Mouse (Mus musculus): ENCODE results near the gene Tmem179b. TPM values are rescaled to one million over a fixed set of nuclear protein-coding genes. Genes with fewer than 3 reads are reported as not detected.
"Not testable (repeated sequence)": the region's sequence is repeated elsewhere in the genome, so short reads cannot be mapped to it uniquely, and the experiment has no call there.

Gene Tmem179b
- polyA plus RNA-seq, 1 experiment: 34.8 TPM

GRCm38 (mm10) chr19:8728335-8729099 lies 45.8 kb downstream of the Tmem179b start:
- not testable (repeated sequence) for H3K4me3 ChIP-seq (ENCODE audit: insufficient read depth, low read depth, low read length); H3K27ac ChIP-seq (replicated peaks; ENCODE audit: low read depth, low read length); H3K4me1 ChIP-seq (ENCODE audit: control insufficient read depth, insufficient read depth, insufficient read length, low read length)

- Histone ChIP-seq H3K27ac (replicated peaks; ENCODE audit: low read depth, low read length) (no peak overlapping the region), H3K4me3 (ENCODE audit: insufficient read depth, low read depth, low read length) (no peak overlapping the region), H3K4me1 (ENCODE audit: control insufficient read depth, insufficient read depth, insufficient read length, low read length) (no peaks in the 10 kb centered on the region)
Measured at GRCm38 (mm10) chr19:8727495-8728114, 46.7 kb downstream of the Tmem179b start.

- no peaks in the 10 kb centered on the region for H3K4me1 ChIP-seq (ENCODE audit: control insufficient read depth, insufficient read depth, insufficient read length, low read length)
- H3K4me3 ChIP-seq (ENCODE audit: insufficient read depth, low read depth, low read length): no peak overlapping the region
- H3K27ac ChIP-seq (replicated peaks; ENCODE audit: low read depth, low read length): no peak overlapping the region
Measured at GRCm38 (mm10) chr19:8726609-8727390, 47.5 kb downstream of the Tmem179b start.

DNA sequence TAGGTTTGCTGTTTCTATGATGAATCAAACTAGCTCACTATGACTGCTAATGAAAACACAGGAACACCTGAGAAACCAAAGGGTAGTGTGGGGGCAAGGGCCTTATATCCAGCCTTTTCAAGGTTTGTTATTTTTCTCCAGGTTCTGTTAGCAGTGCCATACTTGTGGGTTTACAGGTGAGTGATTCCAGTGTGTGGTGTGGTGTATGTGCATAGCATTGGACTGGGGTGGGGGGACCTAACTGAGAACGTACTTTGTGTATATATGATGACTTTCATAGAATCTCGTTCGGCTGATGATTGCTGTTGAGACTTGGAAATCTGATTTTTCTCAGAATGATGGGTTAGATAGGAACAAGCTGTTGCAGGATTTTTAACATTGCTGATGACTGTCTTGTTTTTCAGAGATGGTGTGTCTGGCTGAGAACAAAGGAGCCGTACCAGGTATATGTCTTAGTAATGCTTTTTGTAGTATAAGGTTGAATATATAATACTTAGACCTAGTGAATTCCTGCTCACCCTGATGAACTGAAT lies 49.1 kb downstream of the Tmem179b start:
- Histone ChIP-seq H3K27ac (replicated peaks; ENCODE audit: low read depth, low read length) (no peak overlapping the region), H3K4me3 (ENCODE audit: insufficient read depth, low read depth, low read length) (no peak overlapping the region), H3K4me1 (ENCODE audit: control insufficient read depth, insufficient read depth, insufficient read length, low read length) (no peaks in the 10 kb centered on the region)

GRCm38 (mm10) chr19:8724392-8724791 lies 49.9 kb downstream of the Tmem179b start:
- Histone ChIP-seq H3K27ac (replicated peaks; ENCODE audit: low read depth, low read length) (no peak overlapping the region), H3K4me3 (ENCODE audit: insufficient read depth, low read depth, low read length) (peak overlapping the region; percentile 23), H3K4me1 (ENCODE audit: control insufficient read depth, insufficient read depth, insufficient read length, low read length) (no peaks in the 10 kb centered on the region)

GRCm38 (mm10) chr19:8723574-8724346 lies 50.5 kb downstream of the Tmem179b start:
- peak overlapping the region; percentile 74 for H3K4me3 ChIP-seq (ENCODE audit: insufficient read depth, low read depth, low read length)
- H3K4me1 ChIP-seq (ENCODE audit: control insufficient read depth, insufficient read depth, insufficient read length, low read length): no peaks in the 10 kb centered on the region
- H3K27ac ChIP-seq (replicated peaks; ENCODE audit: low read depth, low read length): peak overlapping the region; percentile 70

DNA sequence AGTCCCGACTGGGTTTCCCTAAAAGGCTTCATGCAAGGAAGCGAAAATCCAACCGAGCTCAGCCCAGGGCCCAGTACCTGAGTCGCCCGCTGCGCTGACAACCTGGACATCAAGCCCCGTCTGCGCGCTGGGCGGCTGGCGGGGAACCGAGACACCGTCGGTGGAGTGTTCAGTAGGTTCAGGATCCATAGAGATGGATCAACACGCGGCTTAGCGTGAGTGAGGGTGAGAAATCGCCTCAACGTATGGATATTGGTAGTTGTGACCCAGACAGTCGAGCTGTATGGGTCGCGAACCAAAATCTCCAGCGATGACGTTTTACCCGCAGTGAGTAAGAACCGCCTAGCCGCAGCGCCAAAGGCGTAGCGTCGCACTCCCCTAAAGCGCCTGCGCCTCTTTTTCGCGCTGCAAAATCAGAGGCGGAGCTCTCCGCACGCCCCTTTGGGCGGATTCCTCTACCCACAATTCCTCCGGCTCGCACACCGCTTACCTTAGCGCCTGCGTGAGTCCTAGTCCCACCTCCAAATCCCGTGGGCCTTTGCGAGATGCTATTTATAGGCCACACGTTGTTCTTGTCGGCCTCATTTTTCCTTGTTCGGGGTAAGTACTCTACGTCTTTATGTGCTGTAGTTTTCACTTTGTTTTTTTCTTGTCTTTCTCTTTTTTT lies 51.2 kb downstream of the Tmem179b start, which contains the start of gene Slc3a2:
Gene Slc3a2, minus strand, starts transcription at position 463 of the 667 bp plus-strand sequence.
- Histone ChIP-seq H3K4me3 (ENCODE audit: insufficient read depth, low read depth, low read length) (peak within 1 kb of the TSS; percentile 74), H3K4me1 (ENCODE audit: control insufficient read depth, insufficient read depth, insufficient read length, low read length) (no peaks in the 10 kb centered on the region), H3K27ac (replicated peaks; ENCODE audit: low read depth, low read length) (peak within 1 kb of the TSS; percentile 79)

DNA sequence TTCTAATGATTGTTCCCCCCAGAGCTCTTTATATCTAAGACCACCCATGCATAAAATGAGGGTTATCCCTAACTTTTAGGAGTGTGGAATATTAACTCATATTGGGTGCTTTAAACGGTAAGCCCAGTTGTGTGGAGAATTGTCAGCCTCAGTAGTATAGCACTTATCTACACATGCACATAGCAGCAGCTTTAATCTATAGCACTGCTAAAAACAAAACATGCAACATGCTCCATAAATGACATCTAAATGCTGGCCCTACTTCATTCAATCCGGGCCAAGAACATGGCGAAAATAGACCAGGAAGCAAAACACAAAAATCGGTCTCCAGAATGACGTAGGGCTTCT lies 51.7 kb downstream of the Tmem179b start:
- Histone ChIP-seq H3K4me3 (ENCODE audit: insufficient read depth, low read depth, low read length) (peak overlapping the region; percentile 64), H3K27ac (replicated peaks; ENCODE audit: low read depth, low read length) (peak overlapping the region; percentile 79), H3K4me1 (ENCODE audit: control insufficient read depth, insufficient read depth, insufficient read length, low read length) (no peaks in the 10 kb centered on the region)

Other genes starting within 250 kb of the Tmem179b start
- not detected in 2 replicates for gene Slc22a8, start 183.2 kb downstream of the Tmem179b start, polyA plus RNA-seq (2012; ENCODE audit: insufficient read depth, insufficient read length, missing spikeins)
- gene Slc22a6, start 156.4 kb downstream of the Tmem179b start, polyA plus RNA-seq (2012; ENCODE audit: insufficient read depth, insufficient read length, missing spikeins): not detected in 2 replicates
- gene Chrm1, start 110.7 kb downstream of the Tmem179b start, polyA plus RNA-seq (2012; ENCODE audit: insufficient read depth, insufficient read length, missing spikeins): not detected in 2 replicates
- 32.8 and 41.0 TPM in 2 replicates for gene Slc3a2, start 51.1 kb downstream of the Tmem179b start, polyA plus RNA-seq (2012; ENCODE audit: insufficient read depth, insufficient read length, missing spikeins)
- gene Wdr74, start 38.6 kb downstream of the Tmem179b start, polyA plus RNA-seq (2012; ENCODE audit: insufficient read depth, insufficient read length, missing spikeins): 28.2 and 31.8 TPM in 2 replicates
- not detected in 2 replicates for gene 1700092M07Rik, start 33.7 kb downstream of the Tmem179b start, polyA plus RNA-seq (2012; ENCODE audit: insufficient read depth, insufficient read length, missing spikeins)
- 30.7 and 43.6 TPM in 2 replicates for gene Stx5a, start 33.1 kb downstream of the Tmem179b start, polyA plus RNA-seq (2012; ENCODE audit: insufficient read depth, insufficient read length, missing spikeins)
- 51.6 and 58.1 TPM in 2 replicates for gene Nxf1, start 17.4 kb downstream of the Tmem179b start, polyA plus RNA-seq (2012; ENCODE audit: insufficient read depth, insufficient read length, missing spikeins)
- 140 and 154 TPM in 2 replicates for gene Tmem223, start 3.5 kb downstream of the Tmem179b start, polyA plus RNA-seq (2012; ENCODE audit: insufficient read depth, insufficient read length, missing spikeins)
- 4.2 and 8.6 TPM in 2 replicates for gene Taf6l, start 11.9 kb upstream of the Tmem179b start, polyA plus RNA-seq (2012; ENCODE audit: insufficient read depth, insufficient read length, missing spikeins)
- 68.9 and 71.7 TPM in 2 replicates for gene Polr2g, start 24.1 kb upstream of the Tmem179b start, polyA plus RNA-seq (2012; ENCODE audit: insufficient read depth, insufficient read length, missing spikeins)
- 1.2 and 2.8 TPM in 2 replicates for gene Zbtb3, start 28.1 kb upstream of the Tmem179b start, polyA plus RNA-seq (2012; ENCODE audit: insufficient read depth, insufficient read length, missing spikeins)
- 27.1 and 28.9 TPM in 2 replicates for gene Ttc9c, start 44.9 kb upstream of the Tmem179b start, polyA plus RNA-seq (2012; ENCODE audit: insufficient read depth, insufficient read length, missing spikeins)
- 31.0 and 31.1 TPM in 2 replicates for gene Hnrnpul2, start 45.5 kb upstream of the Tmem179b start, polyA plus RNA-seq (2012; ENCODE audit: insufficient read depth, insufficient read length, missing spikeins)
- gene AC129217.1, start 55.3 kb upstream of the Tmem179b start, polyA plus RNA-seq (2012; ENCODE audit: insufficient read depth, insufficient read length, missing spikeins): 17.2 and 39.8 TPM in 2 replicates
- 212 and 233 TPM in 2 replicates for gene Bscl2, start 63.0 kb upstream of the Tmem179b start, polyA plus RNA-seq (2012; ENCODE audit: insufficient read depth, insufficient read length, missing spikeins)
- gene Gng3, start 64.7 kb upstream of the Tmem179b start, polyA plus RNA-seq (2012; ENCODE audit: insufficient read depth, insufficient read length, missing spikeins): not detected in 2 replicates
- gene Lrrn4cl, start 76.3 kb upstream of the Tmem179b start, polyA plus RNA-seq (2012; ENCODE audit: insufficient read depth, insufficient read length, missing spikeins): 3.3 and 10.5 TPM in 2 replicates
- 188 and 228 TPM in 2 replicates for gene Ubxn1, start 97.0 kb upstream of the Tmem179b start, polyA plus RNA-seq (2012; ENCODE audit: insufficient read depth, insufficient read length, missing spikeins)
- 88.3 and 93.3 TPM in 2 replicates for gene Uqcc3, start 106.5 kb upstream of the Tmem179b start, polyA plus RNA-seq (2012; ENCODE audit: insufficient read depth, insufficient read length, missing spikeins)
- 11.9 and 20.2 TPM in 2 replicates for gene Lbhd1, start 109.3 kb upstream of the Tmem179b start, polyA plus RNA-seq (2012; ENCODE audit: insufficient read depth, insufficient read length, missing spikeins)
- not detected in 2 replicates for gene Gm49403, start 109.5 kb upstream of the Tmem179b start, polyA plus RNA-seq (2012; ENCODE audit: insufficient read depth, insufficient read length, missing spikeins)
- 36.6 and 59.8 TPM in 2 replicates for gene 1810009A15Rik, start 114.4 kb upstream of the Tmem179b start, polyA plus RNA-seq (2012; ENCODE audit: insufficient read depth, insufficient read length, missing spikeins)
- gene Gm49416, start 114.5 kb upstream of the Tmem179b start, polyA plus RNA-seq (2012; ENCODE audit: insufficient read depth, insufficient read length, missing spikeins): 6.2 TPM in 1 of 2 replicates, not detected in the other
- gene Ints5, start 118.5 kb upstream of the Tmem179b start, polyA plus RNA-seq (2012; ENCODE audit: insufficient read depth, insufficient read length, missing spikeins): 4.8 and 5.9 TPM in 2 replicates
- gene Ganab, start 123.6 kb upstream of the Tmem179b start, polyA plus RNA-seq (2012; ENCODE audit: insufficient read depth, insufficient read length, missing spikeins): 49.7 and 56.8 TPM in 2 replicates
- gene B3gat3, start 145.9 kb upstream of the Tmem179b start, polyA plus RNA-seq (2012; ENCODE audit: insufficient read depth, insufficient read length, missing spikeins): 30.2 and 30.8 TPM in 2 replicates
- gene Rom1, start 154.9 kb upstream of the Tmem179b start, polyA plus RNA-seq (2012; ENCODE audit: insufficient read depth, insufficient read length, missing spikeins): 4.5 and 11.4 TPM in 2 replicates
- gene Eml3, start 155.1 kb upstream of the Tmem179b start, polyA plus RNA-seq (2012; ENCODE audit: insufficient read depth, insufficient read length, missing spikeins): 11.6 and 12.9 TPM in 2 replicates
- 28.2 and 30.6 TPM in 2 replicates for gene Mta2, start 167.4 kb upstream of the Tmem179b start, polyA plus RNA-seq (2012; ENCODE audit: insufficient read depth, insufficient read length, missing spikeins)
- 6.9 and 7.5 TPM in 2 replicates for gene Tut1, start 179.4 kb upstream of the Tmem179b start, polyA plus RNA-seq (2012; ENCODE audit: insufficient read depth, insufficient read length, missing spikeins)
- 134 and 135 TPM in 2 replicates for gene Eef1g, start 192.6 kb upstream of the Tmem179b start, polyA plus RNA-seq (2012; ENCODE audit: insufficient read depth, insufficient read length, missing spikeins)
- gene Ahnak, start 214.8 kb upstream of the Tmem179b start, polyA plus RNA-seq (2012; ENCODE audit: insufficient read depth, insufficient read length, missing spikeins): 133 and 177 TPM in 2 replicates